Mouse (Mus musculus) intestine, postnatal 0 days (tissue): ENCODE measurements at regions not wholly inside any gene's neighbourhood (a gene's known extent, or its start where the extent isn't known, plus 50 kb on each side); places are given as distances from the start of the nearest gene placed in this dataset.
"Not testable (repeated sequence)": the region's sequence is repeated elsewhere in the genome, so short reads cannot be mapped to it uniquely, and the experiment has no call there.

Experiments used
- ATAC-seq: fragments of 200-750 bp; cut with Nextera tagmentation; 2 replicates; pipeline ENCODE4 v1.8.0; 2017; ENCODE audit warnings: mild to moderate bottlenecking, moderate TSS enrichment, moderate library complexity
- H3K27ac ChIP-seq: fragments of 300-500 bp; sonication (generic); 2 replicates; pipeline ENCODE4 v1.5.1; 2014; ENCODE audit warnings: mild to moderate bottlenecking, low read depth, low read length, moderate library complexity
- H3K27me3 ChIP-seq: fragments of 300-500 bp; sonication (generic); replicated peaks from 2 replicates; pipeline ENCODE4 v1.6.1; 2014; ENCODE audit warnings: low read length, mixed read lengths; ENCODE audit not compliant: control insufficient read depth, insufficient read depth
- H3K36me3 ChIP-seq: fragments of 300-500 bp; sonication (generic); 2 replicates; pipeline ENCODE4 v1.6.1; 2014; ENCODE audit warnings: mild to moderate bottlenecking, moderate library complexity; ENCODE audit not compliant: control insufficient read depth, insufficient read depth
- H3K4me1 ChIP-seq: fragments of 300-500 bp; sonication (generic); replicated peaks from 2 replicates; pipeline ENCODE4 v1.6.1; 2014; ENCODE audit warnings: antibody characterized with exemption, low read length, mixed read lengths; ENCODE audit not compliant: control insufficient read depth, insufficient read depth
- H3K4me2 ChIP-seq: fragments of 300-500 bp; sonication (generic); replicated peaks from 2 replicates; pipeline ENCODE4 v1.6.1; 2014; ENCODE audit warnings: low read depth, mild to moderate bottlenecking, moderate library complexity
- H3K4me3 ChIP-seq: fragments of 300-500 bp; sonication (generic); 2 replicates; pipeline ENCODE4 v1.5.1; 2014; ENCODE audit warnings: low read depth, low read length
- H3K9ac ChIP-seq: fragments of 300-500 bp; sonication (generic); 2 replicates; pipeline ENCODE4 v1.6.1; 2014; ENCODE audit warnings: mild to moderate bottlenecking, low read depth, low read length
- H3K9me3 ChIP-seq: fragments of 300-500 bp; sonication (generic); 2 replicates; pipeline ENCODE4 v1.6.1; 2016; ENCODE audit warnings: mixed run types; ENCODE audit not compliant: control insufficient read depth
- CTCF ChIP-seq: sonication (generic); IDR thresholded peaks from 2 replicates; pipeline ENCODE4 v1.5.1; 2016; ENCODE audit warnings: low read depth, mild to moderate bottlenecking, control low read depth, antibody characterized with exemption, moderate library complexity
- WGBS: fragments of 180-500 bp; shearing (Covaris S2); extraction: QIAGEN DNeasy Blood & Tissue Kit; methylation state at CpG from one replicate; pipeline ENCODE4 v1.1.7; 2014; 5-methylcytosine and 5-hydroxymethylcytosine counted together

DNA sequence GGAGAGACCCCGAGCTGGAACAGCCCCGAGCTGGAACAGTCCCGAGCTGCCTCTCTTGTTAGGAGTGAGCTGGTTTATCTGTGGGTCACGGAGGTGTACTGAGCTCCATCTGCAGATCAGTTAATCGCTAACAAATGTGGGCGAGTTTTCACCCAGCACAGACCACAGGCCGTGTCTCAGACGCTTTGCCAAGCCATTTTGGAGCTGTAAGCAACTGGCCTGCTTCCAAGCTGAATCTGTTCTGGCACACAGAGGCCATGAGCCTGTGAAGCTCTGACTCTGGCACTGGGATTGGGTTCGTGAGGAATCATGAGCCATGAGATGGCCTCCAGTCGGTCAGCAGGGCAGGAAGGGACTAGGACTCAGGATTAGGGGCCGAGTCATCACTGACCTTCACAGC, 265.5 kb downstream of the Prex1 start:
- H3K9me3 ChIP-seq: no peaks in the 10 kb centered on the region
- no peak overlapping the region for H3K9ac ChIP-seq
- H3K27me3 ChIP-seq: no peaks in the 10 kb centered on the region
- no peak for TF ChIP-seq CTCF
- no peak overlapping the region for H3K4me3 ChIP-seq
- no peaks in the 10 kb centered on the region for H3K36me3 ChIP-seq
- H3K4me2 ChIP-seq: no peak overlapping the region
- H3K27ac ChIP-seq: no peak overlapping the region
- no peak for ATAC-seq
- H3K4me1 ChIP-seq: no peaks in the 10 kb centered on the region
- WGBS: 35% methylated on average over 11 of the region's 11 CpGs

DNA sequence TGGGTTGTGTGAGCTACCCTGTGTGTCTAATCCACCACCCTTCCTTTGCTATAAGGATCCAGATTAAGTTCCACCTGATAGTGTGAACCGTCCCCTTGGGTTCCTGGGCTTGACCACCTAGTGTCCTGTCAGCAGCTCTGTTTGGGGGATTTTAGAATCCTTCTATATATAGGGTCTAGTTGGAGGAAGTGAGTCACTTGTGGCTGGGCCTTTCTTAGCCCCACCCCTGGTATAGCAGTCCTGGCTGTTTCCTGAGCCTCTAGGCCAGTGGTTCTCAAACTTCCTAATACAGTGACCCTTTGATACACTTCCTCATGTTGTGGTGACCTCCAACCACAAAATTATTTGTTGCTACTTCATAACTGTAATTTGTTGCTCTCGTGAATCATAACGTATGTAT, 267.1 kb downstream of the Prex1 start:
- H3K36me3 ChIP-seq: no peaks in the 10 kb centered on the region
- no peaks in the 10 kb centered on the region for H3K27me3 ChIP-seq
- no peaks in the 10 kb centered on the region for H3K4me1 ChIP-seq
- WGBS: 78% methylated on average over 3 of the region's 3 CpGs
- H3K9ac ChIP-seq: no peak overlapping the region
- H3K9me3 ChIP-seq: no peaks in the 10 kb centered on the region
- no peak overlapping the region for H3K4me3 ChIP-seq
- no peak overlapping the region for H3K27ac ChIP-seq
- H3K4me2 ChIP-seq: no peak overlapping the region
- no peak for TF ChIP-seq CTCF
- no peak for ATAC-seq

DNA sequence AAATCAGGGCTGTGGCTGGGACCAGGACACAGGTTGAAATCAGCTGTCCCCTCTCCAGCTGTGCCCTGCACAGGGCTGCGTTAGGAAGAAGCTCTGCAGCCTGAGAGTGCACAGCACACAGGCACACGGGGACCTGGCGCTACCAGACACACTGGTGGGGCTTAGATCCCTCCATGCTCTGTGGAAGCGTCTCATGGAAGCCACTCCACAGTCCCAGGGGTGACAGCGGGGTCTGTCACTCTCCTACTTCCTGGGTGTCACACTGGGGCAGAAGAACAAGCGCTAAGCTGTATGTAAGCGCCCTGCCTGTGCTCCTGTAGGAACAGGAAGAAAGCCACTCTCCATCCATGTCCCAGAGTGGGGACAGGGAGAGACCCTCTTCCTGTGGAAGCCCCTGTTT, 267.8 kb downstream of the Prex1 start:
- 76% methylated on average over 7 of the region's 7 CpGs for WGBS
- H3K9ac ChIP-seq, H3K36me3 ChIP-seq, ATAC-seq, H3K4me3 ChIP-seq, H3K4me2 ChIP-seq, H3K27me3 ChIP-seq, H3K9me3 ChIP-seq, H3K4me1 ChIP-seq, H3K27ac ChIP-seq: not testable (repeated sequence)

DNA sequence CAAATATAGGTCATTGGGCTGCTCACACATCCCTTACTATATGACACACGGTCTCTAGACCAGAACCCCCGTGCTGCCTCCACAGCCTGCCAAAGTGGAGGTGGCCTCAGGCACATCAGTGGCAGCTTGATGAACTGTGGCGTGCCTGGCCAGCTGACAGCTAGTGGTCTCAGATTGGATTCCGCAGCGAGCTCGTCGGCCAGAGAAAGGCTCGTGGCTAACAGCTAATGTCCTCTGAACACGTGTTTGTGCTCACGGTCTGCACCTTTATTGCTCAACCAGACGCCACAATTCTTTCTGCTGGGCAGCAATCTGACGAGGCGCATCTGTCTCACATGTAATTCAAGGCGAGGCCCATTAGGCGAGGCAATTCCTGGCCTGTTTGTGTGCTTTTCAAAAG, 270.6 kb downstream of the Prex1 start:
- no peak overlapping the region for H3K4me2 ChIP-seq
- H3K4me3 ChIP-seq: no peak overlapping the region
- H3K36me3 ChIP-seq: no peaks in the 10 kb centered on the region
- H3K9ac ChIP-seq: no peak overlapping the region
- H3K4me1 ChIP-seq: no peaks in the 10 kb centered on the region
- H3K27me3 ChIP-seq: no peaks in the 10 kb centered on the region
- no peaks in the 10 kb centered on the region for H3K9me3 ChIP-seq
- 43% methylated on average over 15 of the region's 15 CpGs for whole genome bisulfite sequencing
- no peak for TF ChIP-seq CTCF
- H3K27ac ChIP-seq: no peak overlapping the region
- ATAC-seq: no peak

DNA sequence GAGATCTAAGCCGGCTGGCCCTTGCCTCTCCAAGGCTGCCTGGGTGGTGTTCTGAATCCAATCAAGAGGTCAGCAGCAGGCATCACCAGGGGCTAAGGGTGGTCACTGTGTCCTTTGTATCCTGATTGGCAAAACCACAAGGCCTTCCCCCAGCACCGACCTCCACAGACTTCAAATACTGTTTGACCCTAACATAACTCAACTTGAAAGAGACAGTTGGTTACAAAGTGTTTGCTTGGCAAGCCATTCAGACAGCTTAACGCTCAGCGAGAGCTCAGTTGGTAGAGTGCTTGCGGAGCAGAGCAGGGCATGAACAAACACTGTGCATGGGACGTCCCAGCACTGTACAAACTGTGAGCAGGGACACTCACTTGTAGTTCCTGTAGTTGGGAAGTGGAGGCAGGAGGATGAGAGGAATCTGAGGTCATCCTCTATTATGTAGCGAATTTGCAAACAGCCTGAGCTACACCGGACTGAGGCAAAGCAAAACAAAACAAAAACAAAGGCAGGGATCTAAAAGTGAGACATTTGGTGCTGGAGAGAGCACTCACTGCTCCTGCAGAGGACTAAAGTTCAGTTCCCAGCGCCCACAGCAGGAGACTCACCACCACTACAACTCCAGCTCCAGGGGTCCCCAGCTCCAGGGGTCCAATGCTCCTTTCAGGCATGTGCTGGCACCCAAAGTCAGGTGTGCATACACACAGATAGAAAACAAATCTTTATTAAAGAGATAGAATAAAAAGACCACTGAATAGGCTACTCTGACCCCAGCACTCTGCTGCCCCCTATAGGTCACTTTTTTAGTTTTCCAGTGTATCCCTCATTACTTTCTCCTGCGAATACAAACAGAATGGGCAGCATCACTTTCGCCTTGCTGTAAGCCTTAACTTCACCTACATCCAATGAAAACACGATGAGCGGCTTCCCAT, 273.5 kb downstream of the Prex1 start:
- no peaks in the 10 kb centered on the region for H3K36me3 ChIP-seq
- H3K9me3 ChIP-seq: no peaks in the 10 kb centered on the region
- no peak for ATAC-seq
- H3K4me1 ChIP-seq: no peaks in the 10 kb centered on the region
- H3K27ac ChIP-seq: no peak overlapping the region
- WGBS: 63% methylated on average over 13 of the region's 13 CpGs
- H3K4me2 ChIP-seq: no peak overlapping the region
- no peak overlapping the region for H3K9ac ChIP-seq
- no peak overlapping the region for H3K4me3 ChIP-seq
- peak; percentile 73 for TF ChIP-seq CTCF
- no peaks in the 10 kb centered on the region for H3K27me3 ChIP-seq

DNA sequence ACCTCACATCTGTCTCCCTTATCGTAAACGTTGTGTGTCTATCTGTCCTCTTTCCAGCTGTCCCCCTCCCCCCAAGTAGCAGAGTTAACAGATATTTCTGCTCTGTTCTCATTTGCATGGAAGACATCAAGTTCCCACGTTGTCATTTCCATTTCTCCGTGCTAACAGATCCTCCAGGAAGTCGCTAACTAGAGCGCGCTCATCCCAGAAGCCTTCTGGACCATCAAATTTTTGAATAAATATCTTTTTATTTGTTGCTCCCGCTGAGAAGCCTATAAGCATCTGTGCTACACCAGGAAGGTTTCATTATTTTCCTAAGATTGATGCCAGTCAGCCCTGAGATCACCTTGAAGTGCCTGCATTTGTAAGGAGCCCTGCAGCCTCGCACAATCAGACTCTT, 275.4 kb downstream of the Prex1 start:
- no peak for TF ChIP-seq CTCF

DNA sequence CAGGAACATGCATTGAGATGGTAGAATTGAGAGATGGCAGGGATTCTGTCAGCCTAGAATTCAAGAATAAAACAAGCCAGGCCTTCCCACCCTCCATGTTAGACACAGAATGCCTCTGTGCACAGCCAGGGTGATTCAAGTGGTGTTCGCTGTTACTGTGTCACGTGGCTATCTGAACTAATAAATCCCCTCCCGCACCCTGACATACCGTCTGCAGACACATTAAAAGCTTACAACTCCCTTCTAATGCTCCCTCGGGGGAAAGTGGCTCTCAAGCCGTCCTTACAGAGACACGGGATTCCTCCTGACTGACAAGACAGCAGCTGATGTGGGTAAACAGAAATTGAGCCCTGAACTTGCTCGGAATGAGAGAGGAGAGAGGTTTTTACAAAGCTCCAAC, 279.1 kb downstream of the Prex1 start:
- H3K4me2 ChIP-seq: no peak overlapping the region
- H3K36me3 ChIP-seq: no peaks in the 10 kb centered on the region
- TF ChIP-seq CTCF: no peak
- no peak overlapping the region for H3K4me3 ChIP-seq
- H3K27ac ChIP-seq: no peak overlapping the region
- 21% methylated on average over 8 of the region's 8 CpGs for WGBS
- H3K9me3 ChIP-seq: no peaks in the 10 kb centered on the region
- H3K9ac ChIP-seq: no peak overlapping the region
- ATAC-seq: no peak
- no peaks in the 10 kb centered on the region for H3K27me3 ChIP-seq
- 0 out of 2 replicates have a peak, but pooled peaks cover 2% of the 10 kb centered on the region for H3K4me1 ChIP-seq

More for the DNA sequence above, 275.4 kb downstream of the Prex1 start:
- no peaks in the 10 kb centered on the region for H3K4me1 ChIP-seq
- ATAC-seq: no peak
- H3K9ac ChIP-seq: no peak overlapping the region
- H3K36me3 ChIP-seq: no peaks in the 10 kb centered on the region
- H3K4me2 ChIP-seq: no peak overlapping the region
- no peaks in the 10 kb centered on the region for H3K27me3 ChIP-seq
- no peaks in the 10 kb centered on the region for H3K9me3 ChIP-seq
- no peak overlapping the region for H3K4me3 ChIP-seq
- H3K27ac ChIP-seq: no peak overlapping the region
- 73% methylated on average over 9 of the region's 9 CpGs for WGBS
